Mouse (Mus musculus) heart, embryonic 16.5 days (tissue): Measurements from ENCODE around the gene Mgmt. TPM values are rescaled to one million over a fixed set of nuclear protein-coding genes. Genes with fewer than 3 reads are reported as not detected.

Experiments
- ATAC-seq: fragments of 200-750 bp; cut with Nextera tagmentation; replicated peaks from 2 replicates; pipeline ENCODE4 v1.8.0; 2017; ENCODE audit warnings: moderate number of reproducible peaks; ENCODE audit not compliant: insufficient read depth, low FRiP score; ENCODE audit errors: extremely low read depth
- H3K27ac ChIP-seq: fragments of 300-500 bp; sonication (generic); 2 replicates; pipeline ENCODE4 v1.5.1; 2014; ENCODE audit warnings: mild to moderate bottlenecking, low read length, control low read depth, moderate library complexity
- H3K27me3 ChIP-seq: fragments of 300-500 bp; sonication (generic); 2 replicates; pipeline ENCODE4 v1.6.1; 2014; ENCODE audit warnings: low read length, mixed read lengths; ENCODE audit not compliant: control insufficient read depth, insufficient read depth
- H3K36me3 ChIP-seq: fragments of 300-500 bp; sonication (generic); 2 replicates; pipeline ENCODE4 v1.6.1; 2014; ENCODE audit not compliant: control insufficient read depth, insufficient read depth
- H3K4me1 ChIP-seq: fragments of 300-500 bp; sonication (generic); 2 replicates; pipeline ENCODE4 v1.6.1; 2014; ENCODE audit warnings: low read length, mixed read lengths; ENCODE audit not compliant: control insufficient read depth, insufficient read depth
- H3K4me2 ChIP-seq: fragments of 300-500 bp; sonication (generic); 2 replicates; pipeline ENCODE4 v1.6.1; 2014; ENCODE audit warnings: low read depth, mild to moderate bottlenecking, control low read depth, low read length
- H3K4me3 ChIP-seq: fragments of 300-500 bp; sonication (generic); 2 replicates; pipeline ENCODE4 v1.5.1; 2014; ENCODE audit warnings: mild to moderate bottlenecking, control low read depth, low read length
- H3K9ac ChIP-seq: fragments of 300-500 bp; sonication (generic); 2 replicates; pipeline ENCODE4 v1.6.1; 2014; ENCODE audit warnings: low read length, control low read depth
- H3K9me3 ChIP-seq: fragments of 300-500 bp; sonication (generic); replicated peaks from 2 replicates; pipeline ENCODE4 v1.6.1; 2016; ENCODE audit warnings: low read length; ENCODE audit not compliant: control insufficient read depth
- WGBS: fragments of 180-500 bp; shearing (Covaris S2); extraction: QIAGEN DNeasy Blood & Tissue Kit; methylation state at CpG from one replicate; pipeline ENCODE4 v1.1.7; 2014; 5-methylcytosine and 5-hydroxymethylcytosine counted together
- polyA plus RNA-seq: library from polyadenylated mRNA; unstranded; fragments of >200 nt; fragmentation: Nextera tagmentation; extraction: Ambion mirVana; gene quantifications from 2 replicates; pipeline ENCODE4 v1.2.1, GENCODE M21; 2015

The Mgmt gene
- polyA plus RNA-seq, 1 experiment from 2014 or later, result 7.7 TPM

DNA sequence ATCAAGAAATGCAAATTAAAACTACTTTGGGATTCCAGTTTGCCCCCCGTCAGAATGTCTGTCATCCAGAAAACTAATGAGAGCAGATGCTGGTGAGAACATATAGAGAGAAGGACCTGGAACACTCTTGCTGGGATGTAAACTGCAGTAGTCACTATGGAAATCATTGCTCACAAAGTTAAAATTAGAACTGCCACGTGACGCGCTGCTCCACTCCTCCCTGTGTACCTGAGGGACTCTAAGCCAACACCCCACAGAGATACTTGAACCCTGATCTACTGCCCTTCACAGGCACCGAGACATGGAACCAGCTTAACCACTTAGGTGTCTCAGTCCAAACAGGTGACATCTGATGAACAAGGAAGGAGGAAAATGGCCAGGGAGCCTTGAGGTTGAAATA, 171.0 kb downstream of the Mgmt start:
- Histone ChIP-seq H3K4me1 (peaks cover 3% of the 10 kb centered on the region; the same call in 1 of the 2 replicates), H3K27ac (no peak overlapping the region), H3K36me3 (no peaks in the 10 kb centered on the region), H3K27me3 (no peaks in the 10 kb centered on the region), H3K9me3 (no peaks in the 10 kb centered on the region), H3K4me2 (no peak overlapping the region), H3K9ac (no peak overlapping the region), H3K4me3 (no peak overlapping the region)
- ATAC-seq, result no peak
- 50% methylated on average over 5 of the region's 5 CpGs for WGBS

- Histone ChIP-seq H3K4me3 (no peak overlapping the region), H3K27ac (no peak overlapping the region), H3K9ac (no peak overlapping the region), H3K36me3 (no peaks in the 10 kb centered on the region), H3K4me2 (no peak overlapping the region), H3K4me1 (peaks cover 3% of the 10 kb centered on the region; the same call in 1 of the 2 replicates), H3K27me3 (no peaks in the 10 kb centered on the region), H3K9me3 (no peaks in the 10 kb centered on the region)
- ATAC-seq, result no peak
- WGBS, result 73% methylated on average over 3 of the region's 3 CpGs
Measured at GRCm38 (mm10) chr7:137066211-137066610, 171.8 kb downstream of the Mgmt start.

DNA sequence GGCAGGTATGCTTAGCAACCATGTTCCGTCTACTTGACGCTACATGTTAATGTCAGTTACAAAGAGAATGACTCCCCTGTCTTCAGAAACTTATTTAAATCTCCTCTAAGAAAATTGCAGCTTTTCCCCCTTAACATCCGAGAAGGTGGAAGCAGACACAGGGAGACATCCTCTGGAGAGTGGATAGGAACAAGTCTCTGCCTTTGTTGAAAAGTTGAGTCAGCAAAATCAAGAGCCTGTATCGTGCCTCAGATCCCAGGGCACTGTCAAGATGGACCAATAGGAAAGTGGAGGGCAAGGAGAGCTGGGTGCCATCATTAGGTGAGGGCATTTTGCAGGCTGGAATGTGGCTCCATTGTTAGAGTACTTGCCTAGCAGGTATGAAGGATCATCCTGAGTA, 172.6 kb downstream of the Mgmt start:
- 82% methylated on average over 4 of the region's 4 CpGs for WGBS

DNA sequence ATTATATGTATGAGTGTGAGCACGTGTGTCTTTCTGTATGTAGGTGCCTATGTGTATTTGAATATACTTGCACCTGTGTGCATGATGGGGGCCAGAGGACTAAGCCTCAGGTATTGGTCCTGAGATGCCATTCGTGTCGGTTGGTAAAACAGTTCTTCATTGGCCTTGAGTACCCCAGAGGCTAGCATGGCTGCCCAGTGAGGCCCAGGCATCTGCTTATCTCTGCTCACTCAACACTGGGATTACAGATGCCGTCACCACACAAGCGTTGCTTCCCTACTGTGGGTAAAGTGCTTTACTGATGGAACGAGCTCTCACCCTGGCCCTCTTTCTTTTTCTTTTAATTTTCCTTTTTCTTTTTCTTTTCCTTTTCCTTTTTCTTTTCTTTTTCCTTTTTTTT, 173.3 kb downstream of the Mgmt start:
- Histone ChIP-seq H3K9me3 (no peaks in the 10 kb centered on the region), H3K36me3 (no peaks in the 10 kb centered on the region), H3K27ac (no peak overlapping the region), H3K4me1 (peaks cover 4% of the 10 kb centered on the region; the same call in 1 of the 2 replicates), H3K4me3 (no peak overlapping the region), H3K27me3 (no peaks in the 10 kb centered on the region), H3K9ac (no peak overlapping the region), H3K4me2 (no peak overlapping the region)
- 40% methylated on average over 6 of the region's 6 CpGs for WGBS
- peak; percentile 68; the same call in 1 of the 2 replicates for ATAC-seq

More for the DNA sequence above, 172.6 kb downstream of the Mgmt start:
- H3K9me3 ChIP-seq, result no peaks in the 10 kb centered on the region
- no peaks in the 10 kb centered on the region for H3K36me3 ChIP-seq
- peaks cover 3% of the 10 kb centered on the region; the same call in 1 of the 2 replicates for H3K4me1 ChIP-seq
- H3K4me2 ChIP-seq, result no peak overlapping the region
- H3K4me3 ChIP-seq, result no peak overlapping the region
- no peaks in the 10 kb centered on the region for H3K27me3 ChIP-seq
- H3K9ac ChIP-seq, result no peak overlapping the region
- ATAC-seq, result no peak
- H3K27ac ChIP-seq, result no peak overlapping the region

- WGBS, result 37% methylated on average over 5 of the region's 5 CpGs
- Histone ChIP-seq H3K4me1 (peaks cover 11% of the 10 kb centered on the region; the same call in 1 of the 2 replicates), H3K9me3 (no peaks in the 10 kb centered on the region), H3K4me2 (no peak overlapping the region), H3K27me3 (no peaks in the 10 kb centered on the region), H3K9ac (no peak overlapping the region), H3K27ac (no peak overlapping the region), H3K36me3 (no peaks in the 10 kb centered on the region), H3K4me3 (no peak overlapping the region)
- no peak for ATAC-seq
Measured at GRCm38 (mm10) chr7:137068796-137069195, 174.4 kb downstream of the Mgmt start.

- no peaks in the 10 kb centered on the region for H3K36me3 ChIP-seq
- H3K9ac ChIP-seq, result no peak overlapping the region
- H3K27me3 ChIP-seq, result no peaks in the 10 kb centered on the region
- H3K4me1 ChIP-seq, result peaks cover 11% of the 10 kb centered on the region; the same call in 1 of the 2 replicates
- 80% methylated on average over 6 of the region's 6 CpGs for WGBS
- no peaks in the 10 kb centered on the region for H3K9me3 ChIP-seq
- no peak overlapping the region for H3K27ac ChIP-seq
- H3K4me2 ChIP-seq, result no peak overlapping the region
- no peak overlapping the region for H3K4me3 ChIP-seq
- ATAC-seq, result no peak
Measured at GRCm38 (mm10) chr7:137069768-137070167, 175.4 kb downstream of the Mgmt start.

- no peaks in the 10 kb centered on the region for H3K27me3 ChIP-seq
- WGBS, result 68% methylated on average over 6 of the region's 6 CpGs
Measured at GRCm38 (mm10) chr7:137071346-137071745, 176.9 kb downstream of the Mgmt start.

GRCm38 (mm10) chr7:137073878-137074277, 179.5 kb downstream of the Mgmt start:
- Histone ChIP-seq H3K9ac (no peak overlapping the region), H3K4me3 (no peak overlapping the region), H3K27ac (no peak overlapping the region; the same call in 1 of the 2 replicates), H3K27me3 (no peaks in the 10 kb centered on the region), H3K4me2 (no peak overlapping the region), H3K36me3 (no peaks in the 10 kb centered on the region), H3K9me3 (no peaks in the 10 kb centered on the region), H3K4me1 (peaks cover 8% of the 10 kb centered on the region)
- WGBS, result 62% methylated on average over 5 of the region's 5 CpGs
- 0 out of 2 replicates have a peak, but pooled peaks have one; percentile 28 for ATAC-seq

More at GRCm38 (mm10) chr7:137071346-137071745, 176.9 kb downstream of the Mgmt start:
- Histone ChIP-seq H3K9me3 (no peaks in the 10 kb centered on the region), H3K4me2 (no peak overlapping the region), H3K9ac (no peak overlapping the region), H3K36me3 (no peaks in the 10 kb centered on the region), H3K4me3 (no peak overlapping the region), H3K4me1 (peaks cover 11% of the 10 kb centered on the region; the same call in 1 of the 2 replicates), H3K27ac (no peak overlapping the region)
- ATAC-seq, result no peak

DNA sequence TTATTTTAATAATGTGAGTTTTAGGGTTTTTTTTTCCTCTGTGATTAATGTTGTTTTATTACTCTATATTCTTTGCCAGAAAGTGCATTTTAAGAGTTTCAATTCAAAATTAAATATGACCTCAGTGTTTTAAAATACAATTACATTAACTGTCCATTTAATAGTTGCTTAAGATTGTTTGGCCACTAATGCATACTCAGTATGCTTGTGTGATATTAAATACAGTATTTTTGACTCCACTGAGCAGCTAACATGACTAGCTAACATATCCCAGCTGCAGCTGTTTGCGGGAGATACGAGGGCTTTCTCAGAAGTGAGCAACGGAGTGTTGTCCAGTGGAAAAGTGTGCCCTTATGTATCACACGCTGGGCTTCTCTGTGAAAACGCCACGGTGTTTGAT, 179.9 kb downstream of the Mgmt start:
- H3K36me3 ChIP-seq, result no peaks in the 10 kb centered on the region
- H3K27me3 ChIP-seq, result no peaks in the 10 kb centered on the region
- peaks cover 8% of the 10 kb centered on the region for H3K4me1 ChIP-seq
- H3K4me2 ChIP-seq, result no peak overlapping the region
- WGBS, result 76% methylated on average over 6 of the region's 6 CpGs
- no peak overlapping the region for H3K27ac ChIP-seq
- H3K9me3 ChIP-seq, result no peaks in the 10 kb centered on the region
- ATAC-seq, result no peak
- no peak overlapping the region for H3K9ac ChIP-seq
- H3K4me3 ChIP-seq, result no peak overlapping the region
